Mouse (Mus musculus) spleen, adult 2 months (tissue): Measurements from ENCODE around the gene Arsb.

Source experiments
- CTCF ChIP-seq: fragments of 200-500 bp; IDR thresholded peaks from 2 replicates; pipeline ENCODE4 v1.5.1; 2011; ENCODE audit warnings: mild to moderate bottlenecking, inconsistent platforms; ENCODE audit not compliant: insufficient read depth, insufficient read length, insufficient replicate concordance; ENCODE audit errors: extremely low read depth
- POLR2A ChIP-seq: fragments of 200-500 bp; IDR thresholded peaks from 2 replicates; pipeline ENCODE4 v1.6.1; 2011; ENCODE audit warnings: low read depth, low read length, inconsistent platforms

DNA sequence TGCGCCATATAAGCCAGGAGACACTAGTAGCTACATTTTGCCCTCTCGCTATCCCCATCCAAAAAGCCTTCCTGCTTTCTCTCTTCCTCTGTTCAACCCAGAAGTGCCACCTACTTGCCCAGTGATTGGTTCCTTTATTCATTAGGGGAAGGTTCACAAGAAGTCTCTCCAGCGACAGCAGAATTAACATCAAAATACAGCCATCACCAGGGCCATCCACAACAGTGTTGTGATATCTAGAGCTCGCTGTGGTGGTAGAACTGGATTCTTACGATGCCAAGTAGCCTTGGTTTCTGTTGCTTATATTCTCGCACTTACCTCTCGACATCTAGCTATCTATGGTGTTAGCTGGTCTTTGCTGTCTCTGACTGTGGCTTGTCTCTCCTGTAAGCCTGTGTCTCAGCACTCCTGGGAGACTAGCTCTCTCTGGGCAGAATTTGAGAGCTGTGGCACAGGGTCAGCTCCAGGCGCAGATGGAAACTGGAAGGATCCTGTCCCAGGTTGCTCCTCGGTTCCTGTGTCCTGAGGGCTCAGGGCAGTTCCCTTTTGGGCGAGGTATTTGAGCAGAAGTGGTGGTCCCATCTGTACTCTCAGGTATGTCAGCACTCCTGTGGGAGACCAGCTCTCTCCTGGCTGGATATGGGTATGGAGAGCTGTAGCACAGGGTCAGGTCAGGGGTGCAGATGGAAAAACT is 135.3 kb downstream of the Arsb start:
- TF ChIP-seq CTCF (no peak), POLR2A (no peak)
